Mouse (Mus musculus) embryonic fibroblast, embryonic 13.5 days (primary cell): Measurements from ENCODE around the gene Slc47a2.

Experiments used
- CTCF ChIP-seq: IDR thresholded peaks from 2 replicates; pipeline ENCODE4 v1.5.1; 2011; ENCODE audit warnings: mild to moderate bottlenecking, control low read depth, low read length, moderate library complexity, borderline replicate concordance; ENCODE audit not compliant: insufficient read depth
- POLR2A ChIP-seq: IDR thresholded peaks from 2 replicates; pipeline ENCODE4 v1.6.1; 2011; ENCODE audit warnings: low read depth, mild to moderate bottlenecking, control low read depth, low read length, moderate library complexity

DNA sequence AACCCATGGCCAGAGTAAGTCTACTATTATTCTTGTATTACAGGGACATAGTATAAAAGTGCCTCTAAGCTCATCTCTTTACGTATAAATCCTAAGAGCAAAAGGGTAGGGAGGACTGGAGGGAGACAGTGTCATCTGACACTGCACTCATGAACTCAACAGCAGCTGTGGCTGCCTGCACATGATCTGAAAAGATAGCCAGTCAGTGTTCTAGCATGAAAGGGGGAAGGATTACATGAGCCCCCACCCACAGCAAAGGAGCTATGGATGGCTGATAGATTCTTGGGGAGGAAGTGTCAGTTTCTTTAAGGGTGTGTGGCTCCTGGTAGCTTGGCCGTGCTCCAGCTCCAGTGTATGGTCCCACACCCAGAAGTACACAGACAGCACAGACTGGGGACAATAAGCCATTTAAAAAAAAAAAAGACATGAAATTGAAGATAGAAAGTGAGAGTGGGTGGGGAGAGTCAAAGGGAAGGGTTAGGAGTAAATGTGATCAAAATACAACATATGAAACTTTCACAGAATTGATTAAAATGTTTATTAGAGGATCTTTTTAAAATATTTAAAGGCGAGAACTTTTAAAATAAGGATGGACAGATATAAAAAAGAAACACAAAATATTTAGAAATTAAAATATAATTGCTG is 22.6 kb downstream of the Slc47a2 start:
- no peak for TF ChIP-seq POLR2A
- no peak for TF ChIP-seq CTCF
